Mouse (Mus musculus) ES-E14 (cell line): Measurements from ENCODE around the gene Gm29666.

Experiments
- CHD2 ChIP-seq: IDR thresholded peaks from 2 replicates; pipeline ENCODE4 v1.6.1; 2014; ENCODE audit warnings: mild to moderate bottlenecking, low read depth, low read length, inconsistent platforms
- HCFC1 ChIP-seq: IDR thresholded peaks from 2 replicates; pipeline ENCODE4 v1.6.1; 2012; ENCODE audit warnings: low read length, inconsistent platforms, borderline replicate concordance; ENCODE audit not compliant: insufficient read depth
- MAFK ChIP-seq: IDR thresholded peaks from 2 replicates; pipeline ENCODE4 v1.6.1; 2014; ENCODE audit warnings: mild to moderate bottlenecking, low read depth, low read length, inconsistent platforms; ENCODE audit not compliant: insufficient read depth
- ZNF384 ChIP-seq: IDR thresholded peaks from 2 replicates; pipeline ENCODE4 v1.6.1; 2012; ENCODE audit warnings: low read depth, low read length, inconsistent platforms

- no peak for TF ChIP-seq CHD2
- no peak for TF ChIP-seq ZNF384
- no peak for TF ChIP-seq HCFC1
- no peak for TF ChIP-seq MAFK
Measured at GRCm38 (mm10) chr15:84965575-84966360, 45.9 kb upstream of the Gm29666 start.
